Mouse (Mus musculus): ENCODE data around the gene B9d2. TPM values are rescaled to one million over a fixed set of nuclear protein-coding genes. Genes with fewer than 3 reads are reported as not detected.

The B9d2 gene
- polyA plus RNA-seq, 1 experiment: 40.7 TPM

- Histone ChIP-seq H3K27me3 (ENCODE audit: control insufficient read depth, insufficient read depth, insufficient read length) (no peaks in the 10 kb centered on the region), H3K4me3 (no peak overlapping the region), H3K79me2 (ENCODE audit: control insufficient read depth, insufficient read depth) (no peaks in the 10 kb centered on the region), H3K36me3 (ENCODE audit: control insufficient read depth, insufficient read depth) (no peaks in the 10 kb centered on the region), H3K4me2 (ENCODE audit: low read depth) (no peak overlapping the region), H3ac (ENCODE audit: control insufficient read depth, insufficient read length) (no peak overlapping the region)
- TF ChIP-seq MYOD1 (IDR thresholded peaks at IDR 0.05; ENCODE audit: control insufficient read depth in 1 of 3, insufficient read length in 2 of 3, low read depth in 2 of 3): no peak
- no peak for TF ChIP-seq CEBPB (IDR thresholded peaks at IDR 0.05; ENCODE audit: insufficient read depth, poor library complexity, severe bottlenecking)
- no peak for TF ChIP-seq MAX (IDR thresholded peaks at IDR 0.05; ENCODE audit: low read depth)
- no peak for TF ChIP-seq POLR2A (IDR thresholded peaks at IDR 0.05; ENCODE audit: insufficient read length, low read depth)
- no peak for TF ChIP-seq SRF (IDR thresholded peaks at IDR 0.05; ENCODE audit: control insufficient read depth, insufficient read length, low read depth)
- no peak for TF ChIP-seq POLR2AphosphoS2 (IDR thresholded peaks at IDR 0.05; ENCODE audit: insufficient read length, low read depth)
- TF ChIP-seq REST (IDR thresholded peaks at IDR 0.05; ENCODE audit: insufficient read depth, insufficient read length): no peak
- TF ChIP-seq E2F4 (IDR thresholded peaks at IDR 0.05; ENCODE audit: insufficient read depth): no peak
- no peak for TF ChIP-seq USF1 (IDR thresholded peaks at IDR 0.05; ENCODE audit: low read depth)
- TF ChIP-seq TCF12 (IDR thresholded peaks at IDR 0.05; ENCODE audit: insufficient read depth, poor library complexity, severe bottlenecking): no peak
- no peak for TF ChIP-seq TCF3 (IDR thresholded peaks at IDR 0.05; ENCODE audit: insufficient read length, low read depth)
- no peak for TF ChIP-seq MYOG (IDR thresholded peaks at IDR 0.05; ENCODE audit: control insufficient read depth in 1 of 3, insufficient read depth in 1 of 3, insufficient read length in 2 of 3, low read depth in 2 of 3)
These were observed 36.4 kb upstream of the B9d2 start for GRCm38 (mm10) chr7:25644136-25644535.

GRCm38 (mm10) chr7:25644631-25645030, 35.9 kb upstream of the B9d2 start:
- H3K4me2 ChIP-seq (ENCODE audit: low read depth): no peak overlapping the region
- TF ChIP-seq MYOD1 (IDR thresholded peaks at IDR 0.05; ENCODE audit: control insufficient read depth in 1 of 3, insufficient read length in 2 of 3, low read depth in 2 of 3) (no peak), TCF12 (IDR thresholded peaks at IDR 0.05; ENCODE audit: insufficient read depth, poor library complexity, severe bottlenecking) (no peak), SRF (IDR thresholded peaks at IDR 0.05; ENCODE audit: control insufficient read depth, insufficient read length, low read depth) (no peak), TCF3 (IDR thresholded peaks at IDR 0.05; ENCODE audit: insufficient read length, low read depth) (no peak), POLR2AphosphoS2 (IDR thresholded peaks at IDR 0.05; ENCODE audit: insufficient read length, low read depth) (no peak), USF1 (IDR thresholded peaks at IDR 0.05; ENCODE audit: low read depth) (no peak), POLR2A (IDR thresholded peaks at IDR 0.05; ENCODE audit: insufficient read length, low read depth) (no peak), CEBPB (IDR thresholded peaks at IDR 0.05; ENCODE audit: insufficient read depth, poor library complexity, severe bottlenecking) (no peak), REST (IDR thresholded peaks at IDR 0.05; ENCODE audit: insufficient read depth, insufficient read length) (no peak), E2F4 (IDR thresholded peaks at IDR 0.05; ENCODE audit: insufficient read depth) (no peak), MAX (IDR thresholded peaks at IDR 0.05; ENCODE audit: low read depth) (no peak), MYOG (IDR thresholded peaks at IDR 0.05; ENCODE audit: control insufficient read depth in 1 of 3, insufficient read depth in 1 of 3, insufficient read length in 2 of 3, low read depth in 2 of 3) (no peak)

GRCm38 (mm10) chr7:25645074-25645473, 35.5 kb upstream of the B9d2 start:
- Histone ChIP-seq H3K79me2 (ENCODE audit: control insufficient read depth, insufficient read depth) (no peaks in the 10 kb centered on the region), H3K4me3 (no peak overlapping the region), H3K36me3 (ENCODE audit: control insufficient read depth, insufficient read depth) (no peaks in the 10 kb centered on the region), H3K27me3 (ENCODE audit: control insufficient read depth, insufficient read depth, insufficient read length) (no peaks in the 10 kb centered on the region), H3K4me2 (ENCODE audit: low read depth) (no peak overlapping the region), H3ac (ENCODE audit: control insufficient read depth, insufficient read length) (no peak overlapping the region)
- TF ChIP-seq POLR2AphosphoS2 (IDR thresholded peaks at IDR 0.05; ENCODE audit: insufficient read length, low read depth) (no peak), SRF (IDR thresholded peaks at IDR 0.05; ENCODE audit: control insufficient read depth, insufficient read length, low read depth) (no peak), POLR2A (IDR thresholded peaks at IDR 0.05; ENCODE audit: insufficient read length, low read depth) (no peak), MYOG (IDR thresholded peaks at IDR 0.05; ENCODE audit: control insufficient read depth in 1 of 3, insufficient read depth in 1 of 3, insufficient read length in 2 of 3, low read depth in 2 of 3) (no peak), TCF3 (IDR thresholded peaks at IDR 0.05; ENCODE audit: insufficient read length, low read depth) (no peak), E2F4 (IDR thresholded peaks at IDR 0.05; ENCODE audit: insufficient read depth) (no peak), USF1 (IDR thresholded peaks at IDR 0.05; ENCODE audit: low read depth) (no peak), MAX (IDR thresholded peaks at IDR 0.05; ENCODE audit: low read depth) (no peak), MYOD1 (IDR thresholded peaks at IDR 0.05; ENCODE audit: control insufficient read depth in 1 of 3, insufficient read length in 2 of 3, low read depth in 2 of 3) (no peak), REST (IDR thresholded peaks at IDR 0.05; ENCODE audit: insufficient read depth, insufficient read length) (no peak), CEBPB (IDR thresholded peaks at IDR 0.05; ENCODE audit: insufficient read depth, poor library complexity, severe bottlenecking) (no peak), TCF12 (IDR thresholded peaks at IDR 0.05; ENCODE audit: insufficient read depth, poor library complexity, severe bottlenecking) (no peak)

More at GRCm38 (mm10) chr7:25644631-25645030, 35.9 kb upstream of the B9d2 start:
- Histone ChIP-seq H3ac (ENCODE audit: control insufficient read depth, insufficient read length) (no peak overlapping the region), H3K36me3 (ENCODE audit: control insufficient read depth, insufficient read depth) (no peaks in the 10 kb centered on the region), H3K79me2 (ENCODE audit: control insufficient read depth, insufficient read depth) (no peaks in the 10 kb centered on the region), H3K27me3 (ENCODE audit: control insufficient read depth, insufficient read depth, insufficient read length) (no peaks in the 10 kb centered on the region), H3K4me3 (no peak overlapping the region)

GRCm38 (mm10) chr7:25647574-25648123, 32.9 kb upstream of the B9d2 start:
- Histone ChIP-seq H3K79me2 (ENCODE audit: control insufficient read depth, insufficient read depth) (no peaks in the 10 kb centered on the region), H3K36me3 (ENCODE audit: control insufficient read depth, insufficient read depth) (no peaks in the 10 kb centered on the region), H3K4me3 (no peak overlapping the region), H3ac (ENCODE audit: control insufficient read depth, insufficient read length) (no peak overlapping the region), H3K4me2 (ENCODE audit: low read depth) (no peak overlapping the region), H3K27me3 (ENCODE audit: control insufficient read depth, insufficient read depth, insufficient read length) (no peaks in the 10 kb centered on the region)
- TF ChIP-seq USF1 (IDR thresholded peaks at IDR 0.05; ENCODE audit: low read depth) (no peak), POLR2A (IDR thresholded peaks at IDR 0.05; ENCODE audit: insufficient read length, low read depth) (no peak), MAX (IDR thresholded peaks at IDR 0.05; ENCODE audit: low read depth) (no peak), SRF (IDR thresholded peaks at IDR 0.05; ENCODE audit: control insufficient read depth, insufficient read length, low read depth) (no peak), MYOD1 (IDR thresholded peaks at IDR 0.05; ENCODE audit: control insufficient read depth in 1 of 3, insufficient read length in 2 of 3, low read depth in 2 of 3) (no peak)
